ENCODE assay signal across 8 mouse cellular contexts in the genomic region with DNA sequence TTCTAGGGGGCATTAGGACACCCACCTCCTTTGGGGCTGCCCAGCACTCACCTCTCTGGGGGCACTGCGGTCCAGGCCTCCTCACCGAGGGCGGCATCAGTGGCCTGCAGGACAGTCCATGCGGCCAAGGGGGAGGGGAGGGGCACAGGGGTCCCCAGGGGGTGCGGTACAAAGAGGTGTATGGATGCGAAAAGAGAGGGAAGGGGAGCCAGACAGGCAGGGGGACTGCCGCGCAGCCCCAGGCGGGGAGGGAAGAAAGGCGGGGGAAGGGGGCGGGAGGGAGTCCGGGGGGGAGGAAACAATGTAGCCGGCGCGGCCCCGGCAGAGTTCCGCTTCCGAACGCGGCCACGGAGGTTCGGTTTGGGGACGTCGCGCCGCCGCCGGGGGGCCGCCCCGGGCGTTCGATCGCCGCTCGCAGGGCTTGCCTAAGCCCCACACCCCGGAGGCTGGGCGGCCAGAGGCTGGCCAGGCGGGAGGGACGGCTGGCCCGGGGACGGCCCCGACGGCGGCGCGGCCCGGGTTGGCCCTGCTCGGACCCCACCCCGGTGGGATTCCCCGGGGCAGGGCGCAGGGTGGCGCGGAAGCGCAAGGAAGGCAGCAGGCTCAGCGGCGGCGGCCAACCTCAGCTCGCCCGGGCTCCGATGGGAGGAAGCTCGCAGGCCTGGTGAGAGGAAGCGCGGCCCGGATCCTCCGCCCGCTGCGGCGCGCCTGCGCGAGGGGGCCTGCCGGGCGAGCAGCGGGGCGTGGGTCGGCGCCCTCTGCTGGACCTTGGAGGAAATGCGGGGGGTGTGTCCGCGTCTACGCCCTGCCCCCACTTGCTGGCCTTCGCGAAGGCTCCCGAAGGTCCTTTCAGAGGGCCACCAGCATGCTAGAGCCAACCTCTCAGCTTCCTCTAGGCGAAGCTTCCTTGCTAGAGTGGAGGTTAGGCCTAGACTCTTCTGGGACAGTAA. TPM values are rescaled to one million over a fixed set of nuclear protein-coding genes. Genes with fewer than 3 reads are reported as not detected.
DNase-seq lines count a peak whose midpoint lies in the region; ATAC-seq and TF ChIP-seq lines count a peak whose summit lies in the region.

No protein-coding gene starts in this region.

- ATAC-seq in erythroblast, adult 5-6 weeks (replicated peaks; ENCODE audit: low FRiP score, poor library complexity, severe bottlenecking) = peak; percentile 76
- peak; percentile 80 for ATAC-seq in heart, embryonic 11.5 days (replicated peaks; ENCODE audit: insufficient number of reproducible peaks, low FRiP score, low TSS enrichment)
- ATAC-seq in kidney, embryonic 15.5 days (replicated peaks; ENCODE audit: low FRiP score) = peak; percentile 89

- H3K9me3 ChIP-seq in heart, embryonic 11.5 days (replicated peaks; ENCODE audit: control insufficient read depth, low read length) = no peaks in the 10 kb centered on the region
- no peaks in the 10 kb centered on the region for H3K9me3 ChIP-seq in kidney, embryonic 15.5 days (replicated peaks)

- no peaks in the 10 kb centered on the region for H3K27me3 ChIP-seq in C2C12 (ENCODE audit: control insufficient read depth, insufficient read depth, insufficient read length)
- no peaks in the 10 kb centered on the region for H3K27me3 ChIP-seq in heart, embryonic 11.5 days (ENCODE audit: control insufficient read depth, insufficient read depth, low read length)
- H3K27me3 ChIP-seq in kidney, embryonic 15.5 days = no peaks in the 10 kb centered on the region

- peak overlapping the region; percentile 96 for H3K9ac ChIP-seq in heart, embryonic 11.5 days (ENCODE audit: low read depth, low read length)
- H3K9ac ChIP-seq in kidney, embryonic 15.5 days = peak overlapping the region; percentile 100

- peaks cover 43% of the 10 kb centered on the region for H3K79me3 ChIP-seq in C2C12 (ENCODE audit: low read depth)

- H3K27ac ChIP-seq in heart, embryonic 11.5 days (ENCODE audit: low read depth, low read length) = peak overlapping the region; percentile 97
- peak overlapping the region; percentile 98 for H3K27ac ChIP-seq in kidney, embryonic 15.5 days

- H3K4me3 ChIP-seq in C2C12 (ENCODE audit: insufficient read depth, poor library complexity, severe bottlenecking) = peak overlapping the region; percentile 79
- peak overlapping the region; percentile 99 for H3K4me3 ChIP-seq in heart, embryonic 11.5 days (ENCODE audit: low read depth, low read length)
- H3K4me3 ChIP-seq in kidney, embryonic 15.5 days (replicated peaks) = peak overlapping the region; percentile 95

- peaks cover 37% of the 10 kb centered on the region for H3K4me1 ChIP-seq in heart, embryonic 11.5 days (ENCODE audit: control insufficient read depth, insufficient read depth, low read length)
- peaks cover 51% of the 10 kb centered on the region for H3K4me1 ChIP-seq in kidney, embryonic 15.5 days

- under 1% methylated on average over 59 of the region's 85 CpGs for WGBS in heart, embryonic 11.5 days (ENCODE audit: insufficient replicate concordance)
- under 1% methylated on average over 81 of the region's 85 CpGs for WGBS in kidney, embryonic 15.5 days

- peak overlapping the region; percentile 94 for H3K4me2 ChIP-seq in heart, embryonic 11.5 days
- H3K4me2 ChIP-seq in kidney, embryonic 15.5 days = peak overlapping the region; percentile 92

- DNase-seq in brain, embryonic 14.5 days (ENCODE audit: low read depth) = peak; percentile 96
- peak; percentile 94 for DNase-seq in liver
- peak; percentile 84 to 96 for DNase-seq in monocyte, adult 2 months (ENCODE audit: low read depth in 1 of 2, low spot score in 2 of 2)
- peak; percentile 94 to 96 for DNase-seq in spleen, postnatal 14 days (ENCODE audit: low spot score in 2 of 2)

- peak; percentile 95 for TF ChIP-seq POLR2A in brain, embryonic 14.5 days (IDR thresholded peaks at IDR 0.05; ENCODE audit: borderline replicate concordance, extremely low read depth, insufficient read depth, insufficient read length, poor library complexity, severe bottlenecking)

- H3K79me2 ChIP-seq in C2C12 (ENCODE audit: control insufficient read depth, insufficient read depth) = peaks cover 52% of the 10 kb centered on the region

- peak overlapping the region; percentile 98 for H3ac ChIP-seq in C2C12 (ENCODE audit: control insufficient read depth, insufficient read length, low read depth)

- peak; percentile 99 for TF ChIP-seq CTCF in C2C12 (IDR thresholded peaks at IDR 0.05; ENCODE audit: control insufficient read depth, insufficient read depth, insufficient read length)
- peak; percentile 95 for TF ChIP-seq CTCF in brain, embryonic 14.5 days (IDR thresholded peaks at IDR 0.05; ENCODE audit: borderline replicate concordance, extremely low read depth, insufficient read depth, insufficient read length)

- H3K36me3 ChIP-seq in C2C12 (ENCODE audit: control insufficient read depth, insufficient read depth) = peaks cover 7% of the 10 kb centered on the region
- H3K36me3 ChIP-seq in heart, embryonic 11.5 days (ENCODE audit: control insufficient read depth, insufficient read depth, low read length) = peaks cover 3% of the 10 kb centered on the region; the same call in 1 of the 2 replicates
- H3K36me3 ChIP-seq in kidney, embryonic 15.5 days = peaks cover 9% of the 10 kb centered on the region

TF ChIP-seq in C2C12, 6 proteins besides CTCF, POLR2A, EP300 and RAD21:
- peak; percentile 71 for TF ChIP-seq MAX (IDR thresholded peaks at IDR 0.05)
- TF ChIP-seq FOSL1 (IDR thresholded peaks at IDR 0.05; ENCODE audit: insufficient read depth, low read length, poor library complexity, severe bottlenecking) = no peak
- no peak for TF ChIP-seq USF1 (IDR thresholded peaks at IDR 0.05; ENCODE audit: low read depth)

RNA-seq across cellular contexts. Expression of gene Csk, which starts 8.2 kb away (rescaled TPM):
- polyA plus RNA-seq in C2C12 (2012; fragmentation: generic; extraction: Trizol) = 66.2 TPM
- 84.6 and 138 TPM in 2 replicates for polyA plus RNA-seq in brain, embryonic 14.5 days (2012; rRNA removed)
- 31.6 and 44.6 TPM in 2 replicates for total RNA-seq in erythroblast, adult 5-6 weeks (2015; ENCODE audit: low replicate concordance)
- total RNA-seq in erythroblast, adult 5-6 weeks (2017; ENCODE audit: low replicate concordance) = 12.1 and 40.8 TPM in 2 replicates
- polyA plus RNA-seq in heart, embryonic 11.5 days (2014; fragmentation: Nextera tagmentation; extraction: Ambion mirVana) = 15.9 and 18.6 TPM in 2 replicates
- polyA plus RNA-seq in kidney, embryonic 15.5 days (2015; fragmentation: Nextera tagmentation; extraction: Ambion mirVana) = 27.2 and 27.9 TPM in 2 replicates

RNA-seq across cellular contexts. Expression of gene Lman1l, which starts 24.6 kb away (rescaled TPM):
- polyA plus RNA-seq in C2C12 (2012; fragmentation: generic; extraction: Trizol) = 0.68 TPM
- polyA plus RNA-seq in brain, embryonic 14.5 days (2012; rRNA removed) = 0.04 and 0.12 TPM in 2 replicates
- total RNA-seq in erythroblast, adult 5-6 weeks (2015; ENCODE audit: low replicate concordance) = not detected in 2 replicates
- total RNA-seq in erythroblast, adult 5-6 weeks (2017; ENCODE audit: low replicate concordance) = not detected in 2 replicates
- not detected in 2 replicates for polyA plus RNA-seq in heart, embryonic 11.5 days (2014; fragmentation: Nextera tagmentation; extraction: Ambion mirVana)
- polyA plus RNA-seq in kidney, embryonic 15.5 days (2015; fragmentation: Nextera tagmentation; extraction: Ambion mirVana) = not detected in 2 replicates

RNA-seq across cellular contexts. Expression of gene Cyp1a2, which starts 38.3 kb away (rescaled TPM):
- polyA plus RNA-seq in C2C12 (2012; fragmentation: generic; extraction: Trizol) = not detected
- not detected in 2 replicates for polyA plus RNA-seq in brain, embryonic 14.5 days (2012; rRNA removed)
- total RNA-seq in erythroblast, adult 5-6 weeks (2015; ENCODE audit: low replicate concordance) = not detected in 2 replicates
- total RNA-seq in erythroblast, adult 5-6 weeks (2017; ENCODE audit: low replicate concordance) = not detected in 2 replicates
- not detected in 2 replicates for polyA plus RNA-seq in heart, embryonic 11.5 days (2014; fragmentation: Nextera tagmentation; extraction: Ambion mirVana)
- not detected in 2 replicates for polyA plus RNA-seq in kidney, embryonic 15.5 days (2015; fragmentation: Nextera tagmentation; extraction: Ambion mirVana)

RNA-seq across cellular contexts. Expression of gene Cplx3, which starts 39.1 kb away (rescaled TPM):
- polyA plus RNA-seq in C2C12 (2012; fragmentation: generic; extraction: Trizol) = 0.06 TPM
- 0.29 and 0.49 TPM in 2 replicates for polyA plus RNA-seq in brain, embryonic 14.5 days (2012; rRNA removed)
- total RNA-seq in erythroblast, adult 5-6 weeks (2015; ENCODE audit: low replicate concordance) = not detected in 2 replicates
- 0.34 TPM in 1 of 2 replicates, not detected in the other for total RNA-seq in erythroblast, adult 5-6 weeks (2017; ENCODE audit: low replicate concordance)
- polyA plus RNA-seq in heart, embryonic 11.5 days (2014; fragmentation: Nextera tagmentation; extraction: Ambion mirVana) = not detected in 2 replicates
- not detected in 2 replicates for polyA plus RNA-seq in kidney, embryonic 15.5 days (2015; fragmentation: Nextera tagmentation; extraction: Ambion mirVana)

RNA-seq across cellular contexts. Expression of gene Cyp1a1, which starts 42.5 kb away (rescaled TPM):
- 0.14 TPM for polyA plus RNA-seq in C2C12 (2012; fragmentation: generic; extraction: Trizol)
- 0.13 and 0.14 TPM in 2 replicates for polyA plus RNA-seq in brain, embryonic 14.5 days (2012; rRNA removed)
- total RNA-seq in erythroblast, adult 5-6 weeks (2015; ENCODE audit: low replicate concordance) = not detected in 2 replicates
- not detected in 2 replicates for total RNA-seq in erythroblast, adult 5-6 weeks (2017; ENCODE audit: low replicate concordance)
- polyA plus RNA-seq in heart, embryonic 11.5 days (2014; fragmentation: Nextera tagmentation; extraction: Ambion mirVana) = not detected in 2 replicates
- 0.08 and 0.22 TPM in 2 replicates for polyA plus RNA-seq in kidney, embryonic 15.5 days (2015; fragmentation: Nextera tagmentation; extraction: Ambion mirVana)

Comparison
In these comparisons a context has a peak if more than half of its experiments do, and no peak if none do; other contexts are left out.
1. Peak in every context shown above with its lines: DNase-seq, ATAC-seq, H3K4me3 ChIP-seq and H3K27ac ChIP-seq.